Mouse (Mus musculus): ENCODE data around the gene Fam170b.

DNA sequence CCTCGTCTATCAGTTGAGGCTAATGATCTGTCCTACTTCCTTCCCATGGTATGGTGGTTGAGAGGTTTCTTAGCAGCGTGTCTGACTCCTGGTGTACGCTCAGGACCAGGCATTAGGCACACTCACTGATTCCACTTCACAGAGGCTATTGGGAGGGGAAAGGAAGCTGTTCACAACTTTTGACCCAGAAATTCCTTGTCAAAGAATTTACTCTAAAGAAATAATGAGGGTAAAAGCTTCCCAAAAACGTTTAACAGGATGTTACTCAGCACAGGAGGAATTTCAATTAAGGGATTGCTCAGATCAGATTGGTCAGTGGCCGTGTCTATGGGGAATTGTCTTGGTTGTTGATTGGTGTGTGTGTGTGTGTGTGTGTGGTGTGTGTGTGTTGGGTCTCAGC, 46.1 kb upstream of the Fam170b start:
- TF ChIP-seq CTCF (IDR thresholded peaks at IDR 0.05; ENCODE audit: insufficient read depth, low read length) (no peak), POLR2A (IDR thresholded peaks at IDR 0.05; ENCODE audit: borderline replicate concordance, extremely low read depth, low read depth, low read length) (no peak)

Data from lung, adult 2 months (tissue).